Mouse (Mus musculus) midbrain, embryonic 16.5 days (tissue): ENCODE measurements around the gene Pmis2. TPM values are rescaled to one million over a fixed set of nuclear protein-coding genes. Genes with fewer than 3 reads are reported as not detected.
A peak's percentile ranks its signal among the peaks of the same experiment; 100 is the strongest.

Experiments
- ATAC-seq: fragments of 200-750 bp; cut with Nextera tagmentation; 2 replicates; pipeline ENCODE4 v1.8.0; 2017; ENCODE audit warnings: moderate TSS enrichment
- H3K27ac ChIP-seq: fragments of 300-500 bp; sonication (generic); 2 replicates; pipeline ENCODE4 v1.5.1; 2014; ENCODE audit warnings: mild to moderate bottlenecking, low read length, mixed read lengths
- H3K27me3 ChIP-seq: fragments of 300-500 bp; sonication (generic); 2 replicates; pipeline ENCODE4 v1.6.1; 2014; ENCODE audit warnings: low read depth, low read length, mixed read lengths; ENCODE audit not compliant: control insufficient read depth, insufficient read depth
- H3K36me3 ChIP-seq: fragments of 300-500 bp; sonication (generic); 2 replicates; pipeline ENCODE4 v1.6.1; 2014; ENCODE audit warnings: mild to moderate bottlenecking, low read length, moderate library complexity, mixed read lengths; ENCODE audit not compliant: control insufficient read depth, insufficient read depth
- H3K4me1 ChIP-seq: fragments of 300-500 bp; sonication (generic); 2 replicates; pipeline ENCODE4 v1.6.1; 2014; ENCODE audit warnings: mild to moderate bottlenecking, low read length, mixed read lengths; ENCODE audit not compliant: control insufficient read depth, insufficient read depth
- H3K4me2 ChIP-seq: fragments of 300-500 bp; sonication (generic); 2 replicates; pipeline ENCODE4 v1.6.1; 2014; ENCODE audit warnings: mild to moderate bottlenecking, low read length, mixed read lengths
- H3K4me3 ChIP-seq: fragments of 300-500 bp; sonication (generic); 2 replicates; pipeline ENCODE4 v1.5.1; 2014; ENCODE audit warnings: low read depth, mild to moderate bottlenecking, low read length, moderate library complexity, mixed read lengths
- H3K9ac ChIP-seq: fragments of 300-500 bp; sonication (generic); 2 replicates; pipeline ENCODE4 v1.6.1; 2014; ENCODE audit warnings: low read depth, low read length, mixed read lengths
- H3K9me3 ChIP-seq: fragments of 300-500 bp; sonication (generic); replicated peaks from 2 replicates; pipeline ENCODE4 v1.6.1; 2014; ENCODE audit warnings: mild to moderate bottlenecking, low read length, mixed read lengths; ENCODE audit not compliant: control insufficient read depth, poor library complexity, severe bottlenecking
- WGBS: fragments of 180-500 bp; shearing (Covaris S2); extraction: QIAGEN DNeasy Blood & Tissue Kit; methylation state at CpG from one replicate; pipeline ENCODE4 v1.1.7; 2014; 5-methylcytosine and 5-hydroxymethylcytosine counted together
- polyA plus RNA-seq: library from polyadenylated mRNA; unstranded; fragments of >200 nt; fragmentation: Nextera tagmentation; extraction: Ambion mirVana; gene quantifications from 2 replicates; pipeline ENCODE4 v1.2.1, GENCODE M21; 2015

Pmis2 gene
- polyA plus RNA-seq, 1 experiment from 2014 or later: not detected

DNA sequence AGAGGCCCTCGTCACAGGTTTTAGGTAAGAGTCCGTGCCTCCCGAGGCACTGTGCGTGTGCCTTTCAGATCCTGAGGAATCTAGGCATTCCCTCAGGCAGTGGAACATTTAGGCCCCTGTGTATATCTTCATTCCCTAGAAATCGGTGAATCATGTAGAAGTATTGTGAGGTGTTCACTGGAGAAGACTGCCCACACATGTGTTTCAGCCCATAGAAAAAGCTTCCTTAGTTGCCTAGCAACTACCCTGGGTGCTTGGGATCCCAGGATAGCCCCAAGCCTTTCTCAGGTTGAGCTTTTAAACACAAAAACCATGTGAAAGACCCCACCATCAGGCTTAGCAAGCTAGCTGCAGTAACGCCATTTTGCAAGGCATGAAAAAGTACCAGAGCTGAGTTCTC is 16.9 kb upstream of the Pmis2 start:
- no peak overlapping the region for H3K27ac ChIP-seq

DNA sequence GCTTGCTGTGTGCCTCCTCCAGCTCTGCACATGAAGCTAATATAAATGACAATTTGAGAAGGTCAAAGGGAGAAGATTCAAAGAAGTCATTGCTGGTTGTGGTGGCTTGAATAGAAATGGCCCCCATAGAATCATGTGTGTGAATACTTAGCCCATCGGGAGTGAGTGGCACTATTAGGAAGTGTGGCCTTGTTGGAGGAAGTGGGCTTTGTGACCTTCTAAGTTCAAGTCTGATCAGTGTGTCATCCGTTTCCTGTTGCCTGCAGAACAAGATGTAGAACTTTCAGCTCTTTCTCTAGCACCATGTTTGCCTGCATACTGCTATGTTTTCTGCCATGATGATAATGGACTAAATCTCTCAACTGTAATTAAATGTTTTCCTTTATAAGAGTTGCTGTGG is 12.0 kb upstream of the Pmis2 start:
- WGBS: 84% methylated on average over 2 of the region's 2 CpGs
- H3K27me3 ChIP-seq: peaks cover 22% of the 10 kb centered on the region
- no peak overlapping the region for H3K4me2 ChIP-seq
- no peaks in the 10 kb centered on the region for H3K36me3 ChIP-seq
- no peaks in the 10 kb centered on the region for H3K9me3 ChIP-seq
- no peak for ATAC-seq
- no peak overlapping the region for H3K4me3 ChIP-seq
- no peak overlapping the region for H3K9ac ChIP-seq
- H3K27ac ChIP-seq: no peak overlapping the region
- H3K4me1 ChIP-seq: no peaks in the 10 kb centered on the region

More for the DNA sequence above, 16.9 kb upstream of the Pmis2 start:
- Histone ChIP-seq H3K27me3 (peaks cover 22% of the 10 kb centered on the region), H3K9me3 (no peaks in the 10 kb centered on the region), H3K4me2 (no peak overlapping the region), H3K9ac (no peak overlapping the region), H3K36me3 (no peaks in the 10 kb centered on the region), H3K4me1 (no peaks in the 10 kb centered on the region), H3K4me3 (no peak overlapping the region)
- WGBS: 67% methylated on average over 6 of the region's 6 CpGs
- no peak for ATAC-seq

DNA sequence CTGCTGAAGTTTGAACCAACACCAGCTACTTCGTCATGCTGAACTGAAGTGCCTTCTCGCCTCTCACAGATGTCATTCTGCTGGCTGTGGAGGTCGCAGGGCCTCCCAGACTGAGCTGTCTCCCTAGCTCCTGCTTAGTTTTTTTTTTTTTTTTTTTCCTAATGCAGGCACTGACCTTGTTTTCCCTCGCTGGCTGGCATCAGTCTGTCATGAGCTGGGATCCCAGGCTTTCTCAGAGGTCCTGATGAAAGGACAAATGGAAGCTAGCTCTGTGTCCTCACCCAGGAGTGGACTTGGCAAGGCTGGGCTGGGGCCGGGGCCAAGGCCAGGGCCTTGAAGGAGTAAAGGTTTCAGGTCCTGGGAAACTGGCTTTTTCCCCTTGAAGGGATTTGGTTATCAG is 10.5 kb upstream of the Pmis2 start:
- WGBS: 67% methylated on average over 5 of the region's 5 CpGs
- Histone ChIP-seq H3K9ac (no peak overlapping the region), H3K9me3 (no peaks in the 10 kb centered on the region), H3K4me1 (no peaks in the 10 kb centered on the region), H3K4me2 (no peak overlapping the region), H3K36me3 (no peaks in the 10 kb centered on the region), H3K4me3 (no peak overlapping the region), H3K27me3 (0 out of 2 replicates have a peak, but pooled peaks cover 8% of the 10 kb centered on the region), H3K27ac (no peak overlapping the region)
- ATAC-seq: no peak

DNA sequence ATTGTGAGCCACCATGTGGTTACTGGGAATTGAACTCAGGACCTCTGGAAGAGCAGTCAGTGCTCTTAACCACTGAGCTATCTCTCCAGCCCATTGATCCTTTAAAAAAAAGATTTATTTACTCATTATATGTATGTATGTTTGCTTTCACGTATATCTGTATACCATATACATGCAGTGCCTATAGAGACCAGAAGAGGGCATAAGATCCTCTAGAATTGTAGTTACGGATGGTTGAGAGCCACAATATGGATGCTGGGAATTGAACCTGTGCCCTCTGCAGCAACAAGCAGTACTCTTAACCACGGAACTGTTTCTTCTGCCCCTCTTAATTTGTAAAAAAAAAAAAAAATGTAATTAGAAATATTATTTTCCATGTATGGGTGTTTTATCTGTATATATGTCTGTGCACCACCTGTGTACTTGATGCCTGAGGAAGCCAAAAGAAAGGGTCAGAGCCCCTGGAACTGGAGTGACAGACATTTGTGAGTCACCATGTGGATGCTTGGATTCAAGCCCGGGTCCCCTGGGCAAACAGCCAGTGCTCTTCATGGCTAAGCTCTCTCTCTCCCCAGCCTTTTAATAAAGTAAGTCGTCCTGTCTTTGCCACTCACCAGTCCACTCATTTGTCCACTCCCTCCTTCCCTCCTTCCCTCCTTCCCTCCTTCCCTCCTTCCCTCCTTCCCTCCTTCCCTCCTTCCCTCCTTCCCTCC is 7.0 kb upstream of the Pmis2 start:
- ATAC-seq: no peak
- Histone ChIP-seq H3K9ac (no peak overlapping the region), H3K4me3 (no peak overlapping the region), H3K4me1 (no peaks in the 10 kb centered on the region), H3K4me2 (no peak overlapping the region), H3K27ac (no peak overlapping the region), H3K27me3 (no peaks in the 10 kb centered on the region), H3K9me3 (no peaks in the 10 kb centered on the region), H3K36me3 (no peaks in the 10 kb centered on the region)
- WGBS: 63% methylated on average over 5 of the region's 5 CpGs

DNA sequence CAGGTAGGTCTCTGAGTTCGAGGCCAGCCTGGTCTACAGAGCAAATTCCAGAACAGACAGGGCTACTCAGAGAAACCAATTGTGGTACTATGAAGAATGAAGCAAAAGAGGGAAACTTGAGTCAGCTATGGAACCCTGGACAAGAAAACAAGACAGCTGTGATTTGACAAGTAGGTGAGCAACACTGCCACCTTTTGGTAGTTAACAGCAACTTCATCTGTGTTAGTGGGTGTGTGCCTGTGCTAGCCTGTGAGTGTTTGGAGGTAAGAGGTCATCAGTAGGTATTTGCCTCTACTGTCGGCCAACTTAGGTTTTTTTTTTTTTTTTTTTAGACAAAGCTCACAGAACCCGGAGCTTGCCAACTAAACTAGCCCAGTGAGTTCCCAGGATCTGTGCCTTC is 2.2 kb downstream of the Pmis2 start:
- WGBS: 41% methylated on average over 3 of the region's 3 CpGs
- peaks cover 9% of the 10 kb centered on the region for H3K4me1 ChIP-seq

DNA sequence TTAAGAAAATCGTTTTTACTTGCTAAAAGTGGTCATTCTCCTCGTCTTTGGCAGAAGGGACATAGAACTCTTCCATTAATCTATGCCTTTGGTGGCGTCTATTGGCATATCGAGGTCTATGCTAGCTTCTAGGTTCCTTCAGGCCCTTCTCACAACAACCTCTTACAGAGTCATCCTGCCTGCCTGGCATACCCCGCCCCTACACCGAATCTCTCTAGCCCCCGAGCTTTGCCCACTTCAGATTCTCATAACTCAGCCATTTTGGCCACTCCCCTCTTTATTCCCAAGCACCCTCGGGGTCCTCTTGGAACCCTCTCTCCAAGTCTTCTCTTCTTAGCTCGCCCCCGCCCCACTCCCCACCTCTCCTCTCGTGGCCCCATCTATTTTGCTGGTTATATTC is 6.1 kb downstream of the Pmis2 start:
- H3K9ac ChIP-seq: peak overlapping the region; percentile 73
- ATAC-seq: peak; percentile 59
- H3K4me3 ChIP-seq: peak overlapping the region; percentile 62
- H3K4me2 ChIP-seq: peak overlapping the region; percentile 90
- WGBS: 5% methylated on average over 11 of the region's 11 CpGs
- H3K36me3 ChIP-seq: peaks cover 4% of the 10 kb centered on the region; the same call in 1 of the 2 replicates
- peaks cover 9% of the 10 kb centered on the region for H3K4me1 ChIP-seq
- peaks cover 2% of the 10 kb centered on the region for H3K27me3 ChIP-seq
- H3K27ac ChIP-seq: peak overlapping the region; percentile 87
- H3K9me3 ChIP-seq: no peaks in the 10 kb centered on the region

More for the DNA sequence above, 2.2 kb downstream of the Pmis2 start:
- Histone ChIP-seq H3K9me3 (no peaks in the 10 kb centered on the region), H3K27me3 (peaks cover 2% of the 10 kb centered on the region), H3K36me3 (no peaks in the 10 kb centered on the region), H3K27ac (no peak overlapping the region), H3K4me2 (no peak overlapping the region), H3K4me3 (no peak overlapping the region), H3K9ac (no peak overlapping the region)
- ATAC-seq: no peak

DNA sequence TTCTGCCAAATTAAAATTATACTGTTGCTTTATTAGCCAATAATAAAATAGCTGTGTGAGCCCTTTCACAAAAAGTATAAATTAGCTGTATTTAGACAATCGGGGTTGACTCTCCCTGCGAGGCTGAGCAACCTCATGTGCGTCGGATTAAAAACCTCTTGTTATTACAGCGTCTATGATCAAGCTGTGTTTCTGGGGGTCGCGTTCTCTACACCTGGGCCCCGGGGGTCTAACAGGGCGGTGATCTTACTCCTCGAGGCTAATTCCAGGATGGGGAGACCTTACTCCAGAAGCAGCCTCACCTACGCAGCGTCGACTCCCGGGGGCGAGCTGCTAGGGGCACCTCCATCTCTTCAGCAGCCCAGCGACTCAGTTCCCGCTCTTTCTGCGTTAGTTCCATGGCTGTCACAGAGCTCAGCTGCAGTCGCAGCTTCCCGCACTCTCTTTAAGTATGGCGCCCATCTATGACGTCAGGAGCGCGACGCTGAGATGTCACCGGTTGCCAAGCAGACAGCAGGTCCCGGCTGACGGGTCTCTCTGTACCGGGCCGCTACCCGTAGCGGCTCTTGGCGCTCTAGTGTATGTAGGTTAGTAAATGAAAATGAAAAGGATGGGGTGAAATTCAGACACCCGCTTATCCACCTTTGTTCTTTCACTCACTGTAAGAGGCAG is 6.7 kb downstream of the Pmis2 start, which contains the start of gene Haus5:
Gene Haus5, minus strand, starts transcription at position 466 of the 672 bp plus-strand sequence.
- H3K4me2 ChIP-seq: peak within 1 kb of the TSS; percentile 90
- peak within 1 kb of the TSS; percentile 62 for H3K4me3 ChIP-seq
- ATAC-seq: peak; percentile 98
- under 1% methylated on average over 34 of the region's 34 CpGs for WGBS
- H3K4me1 ChIP-seq: peaks cover 9% of the 10 kb centered on the region
- H3K9ac ChIP-seq: peak within 1 kb of the TSS; percentile 73
- peak within 1 kb of the TSS; percentile 87 for H3K27ac ChIP-seq
- peaks cover 2% of the 10 kb centered on the region for H3K27me3 ChIP-seq
- H3K9me3 ChIP-seq: no peaks in the 10 kb centered on the region
- peaks cover 4% of the 10 kb centered on the region; the same call in 1 of the 2 replicates for H3K36me3 ChIP-seq

DNA sequence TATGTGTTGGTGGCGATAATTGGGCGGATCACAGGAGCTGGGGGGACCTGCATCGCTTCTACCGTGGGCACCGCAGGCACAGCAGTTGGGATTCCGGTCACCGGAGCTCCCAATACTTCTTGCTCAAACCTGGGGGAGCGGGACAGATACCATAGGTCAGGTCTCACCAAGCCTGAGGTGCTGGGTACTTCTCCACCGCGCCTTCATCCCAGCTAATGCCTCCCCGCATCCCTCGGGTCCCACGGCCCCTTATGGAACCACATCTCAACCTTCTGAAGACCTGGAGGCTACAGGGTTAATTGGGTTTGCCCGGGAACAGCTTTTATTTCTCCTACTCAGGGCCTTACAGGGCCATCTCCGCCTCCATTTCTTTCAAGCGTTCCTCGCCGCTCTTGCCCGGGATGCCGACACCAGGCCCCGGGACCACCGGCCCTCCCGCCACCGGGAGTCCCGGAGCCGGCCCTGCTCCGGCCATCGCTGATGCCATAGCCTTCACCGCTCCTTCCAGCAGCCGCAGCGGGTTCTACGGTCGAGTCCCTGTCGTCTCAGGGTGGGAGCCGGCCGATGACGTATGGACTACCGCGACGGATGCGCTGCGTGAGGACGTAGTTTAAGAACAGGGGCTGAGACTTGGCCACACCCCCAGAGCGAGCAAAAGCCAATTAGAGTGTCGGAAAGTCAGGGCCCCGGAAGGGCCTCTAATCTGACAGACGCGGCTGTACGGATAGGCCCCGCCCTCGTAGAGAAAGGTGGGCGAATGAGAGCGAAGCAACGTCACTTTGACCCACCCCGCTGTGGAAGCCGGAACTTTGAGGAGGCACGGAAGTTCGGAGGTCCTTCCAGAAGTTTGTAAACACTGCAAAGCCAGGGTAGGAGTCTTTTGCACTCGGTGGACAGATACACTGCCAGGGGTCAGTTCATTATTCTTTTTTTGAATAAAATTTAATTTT is 21.5 kb downstream of the Pmis2 start, which contains the start of gene Rbm42:
Gene Rbm42, minus strand, starts transcription at position 727 of the 950 bp plus-strand sequence.
- WGBS: 1% methylated on average over 59 of the region's 59 CpGs
- peaks cover 12% of the 10 kb centered on the region for H3K4me1 ChIP-seq
- H3K36me3 ChIP-seq: peaks cover 17% of the 10 kb centered on the region
- H3K27me3 ChIP-seq: no peaks in the 10 kb centered on the region
- no peaks in the 10 kb centered on the region for H3K9me3 ChIP-seq
- peak within 1 kb of the TSS; percentile 92 for H3K4me3 ChIP-seq
- peak within 1 kb of the TSS; percentile 83 for H3K27ac ChIP-seq
- H3K9ac ChIP-seq: peak within 1 kb of the TSS; percentile 97
- peak; percentile 99 for ATAC-seq
- H3K4me2 ChIP-seq: peak within 1 kb of the TSS; percentile 97
